In the genomic region with DNA sequence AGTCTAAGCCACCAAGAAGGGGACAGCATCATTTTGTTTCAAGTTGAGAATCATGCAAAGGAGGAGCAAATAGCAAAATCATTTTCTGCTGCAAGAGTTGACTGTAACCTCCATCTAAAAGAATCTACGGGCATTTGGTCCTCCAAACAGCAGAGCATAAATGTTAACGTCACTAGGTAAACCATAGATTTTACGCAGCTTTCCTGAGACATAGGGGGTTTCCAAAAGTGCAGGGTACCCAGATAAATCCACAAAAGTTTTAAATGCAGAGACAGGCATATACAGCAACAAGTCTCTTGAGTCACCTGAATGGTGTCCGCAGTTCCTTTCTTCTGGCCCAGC, we compare ENCODE assay signal across 9 mouse cellular contexts. TPM values are rescaled to one million over a fixed set of nuclear protein-coding genes. Genes with fewer than 3 reads are reported as not detected.
DNase-seq lines count a peak whose midpoint lies in the region; ATAC-seq and TF ChIP-seq lines count a peak whose summit lies in the region.
"Had no signal": no experiment of that assay in that cellular context is flagged by ENCODE, and none has a peak within 500 bp of the region (broad histone marks: within the 10 kb centered on the region; RNA-seq: fewer than 3 reads in every experiment).

No protein-coding gene starts in this region.

- H3K9ac ChIP-seq in heart, postnatal 0 days (replicated peaks; ENCODE audit: low read depth, low read length): peak overlapping the region; percentile 37
- H3K9ac ChIP-seq in hindbrain, embryonic 16.5 days (ENCODE audit: low read depth, low read length): peak overlapping the region; percentile 82
- peak overlapping the region; percentile 68; the same call in 1 of the 2 replicates for H3K9ac ChIP-seq in midbrain, embryonic 13.5 days (replicated peaks)

- no peak for DNase-seq in heart, postnatal 0 days (ENCODE audit: low spot score)
- no peak for DNase-seq in heart, postnatal 4 days
- no peak for DNase-seq in cerebellum, postnatal 14 days
- no peak for DNase-seq in frontal cortex, postnatal 14 days (ENCODE audit: low spot score in 2 of 2)
- DNase-seq in kidney, adult 9 months: no peak

- TF ChIP-seq EP300 in heart, postnatal 0 days (IDR thresholded peaks at IDR 0.05; ENCODE audit: low read depth): no peak

- H3K9me3 ChIP-seq in heart, postnatal 0 days (replicated peaks; ENCODE audit: control insufficient read depth, low read length): no peaks in the 10 kb centered on the region
- H3K9me3 ChIP-seq in hindbrain, embryonic 16.5 days (ENCODE audit: control insufficient read depth, low read length): no peaks in the 10 kb centered on the region
- no peaks in the 10 kb centered on the region for H3K9me3 ChIP-seq in midbrain, embryonic 13.5 days

- peak overlapping the region; percentile 63 for H3K4me3 ChIP-seq in heart, postnatal 0 days (ENCODE audit: low read depth, low read length)
- H3K4me3 ChIP-seq in bone marrow macrophage, adult 2 months (ENCODE audit: insufficient read depth, low read length): peak overlapping the region; percentile 82
- peak overlapping the region; percentile 73 for H3K4me3 ChIP-seq in hindbrain, embryonic 16.5 days (ENCODE audit: low read length)
- peak overlapping the region; percentile 57 for H3K4me3 ChIP-seq in midbrain, embryonic 13.5 days (replicated peaks)

- TF ChIP-seq POLR2A in bone marrow macrophage, adult 2 months (IDR thresholded peaks at IDR 0.05; ENCODE audit: borderline replicate concordance, low read depth, low read length): no peak

- no peaks in the 10 kb centered on the region for H3K4me1 ChIP-seq in heart, postnatal 0 days (ENCODE audit: control insufficient read depth, insufficient read depth)
- H3K4me1 ChIP-seq in bone marrow macrophage, adult 2 months (ENCODE audit: control insufficient read depth, insufficient read depth, low read length): peaks cover 12% of the 10 kb centered on the region
- no peaks in the 10 kb centered on the region; the same call in none of the 2 replicates for H3K4me1 ChIP-seq in hindbrain, embryonic 16.5 days (ENCODE audit: control insufficient read depth, insufficient read depth, low read depth, low read length)
- H3K4me1 ChIP-seq in midbrain, embryonic 13.5 days (replicated peaks): peaks cover 4% of the 10 kb centered on the region; the same call in 1 of the 2 replicates

- H3K27ac ChIP-seq in heart, postnatal 0 days (ENCODE audit: low read depth): peak overlapping the region; percentile 85; the same call in 1 of the 2 replicates
- no peak overlapping the region for H3K27ac ChIP-seq in bone marrow macrophage, adult 2 months (ENCODE audit: insufficient read depth, low read depth, low read length)
- peak overlapping the region; percentile 97 for H3K27ac ChIP-seq in hindbrain, embryonic 16.5 days (ENCODE audit: low read depth, low read length)
- H3K27ac ChIP-seq in midbrain, embryonic 13.5 days: peak overlapping the region; percentile 79; the same call in 1 of the 2 replicates

- no peak for TF ChIP-seq CTCF in heart, postnatal 0 days (IDR thresholded peaks at IDR 0.05; ENCODE audit: low read depth)
- TF ChIP-seq CTCF in bone marrow macrophage, adult 2 months (IDR thresholded peaks at IDR 0.05; ENCODE audit: low read depth, low read length): no peak

- no peaks in the 10 kb centered on the region for H3K27me3 ChIP-seq in heart, postnatal 0 days (ENCODE audit: control insufficient read depth, insufficient read depth, low read length)
- no peaks in the 10 kb centered on the region for H3K27me3 ChIP-seq in hindbrain, embryonic 16.5 days (replicated peaks; ENCODE audit: control insufficient read depth, insufficient read depth, low read length)
- H3K27me3 ChIP-seq in midbrain, embryonic 13.5 days: no peaks in the 10 kb centered on the region
- H3K27me3 ChIP-seq: Patski had no signal

- WGBS in heart, postnatal 0 days: 13% methylated on average over 4 of the region's 4 CpGs
- WGBS in hindbrain, embryonic 16.5 days: 20% methylated on average over 4 of the region's 4 CpGs
- WGBS in midbrain, embryonic 13.5 days: 21% methylated on average over 4 of the region's 4 CpGs

- H3K4me2 ChIP-seq in heart, postnatal 0 days (ENCODE audit: low read depth, low read length): peak overlapping the region; percentile 61
- H3K4me2 ChIP-seq in hindbrain, embryonic 16.5 days (ENCODE audit: low read length): peak overlapping the region; percentile 62
- peak overlapping the region; percentile 49 for H3K4me2 ChIP-seq in midbrain, embryonic 13.5 days (replicated peaks)

- no peak for ATAC-seq in heart, postnatal 0 days (ENCODE audit: insufficient read depth, low read depth)
- ATAC-seq in hindbrain, embryonic 16.5 days: no peak; the same call in 1 of the 2 replicates
- ATAC-seq in midbrain, embryonic 13.5 days: no peak

- no peaks in the 10 kb centered on the region for H3K36me3 ChIP-seq in heart, postnatal 0 days (replicated peaks; ENCODE audit: control insufficient read depth, insufficient read depth, low read length)
- H3K36me3 ChIP-seq in hindbrain, embryonic 16.5 days (ENCODE audit: control insufficient read depth, insufficient read depth, low read length): no peaks in the 10 kb centered on the region
- H3K36me3 ChIP-seq in midbrain, embryonic 13.5 days: no peaks in the 10 kb centered on the region

RNA-seq across cellular contexts. Expression of gene Gpd2, which starts 56.1 kb away (rescaled TPM):
- 9.0 and 17.3 TPM in 2 replicates for total RNA-seq in heart, postnatal 0 days (2014; rRNA removed; ENCODE audit: low replicate concordance)
- polyA plus RNA-seq in heart, postnatal 0 days (2015; fragmentation: Nextera tagmentation; extraction: Ambion mirVana): 8.4 and 10.6 TPM in 2 replicates
- 10 to 100 TPM; 19.3 to 21.0 TPM for total RNA-seq in heart, postnatal 4 days (2021)
- 6.5 and 6.9 TPM in 2 replicates for polyA plus RNA-seq in bone marrow macrophage, adult 2 months (2012; ENCODE audit: insufficient read depth, insufficient read length, missing spikeins)
- 31.4 and 31.6 TPM in 2 replicates for polyA plus RNA-seq in hindbrain, embryonic 16.5 days (2015; fragmentation: Nextera tagmentation; extraction: Ambion mirVana)
- 11.6 and 12.0 TPM in 2 replicates for polyA plus RNA-seq in midbrain, embryonic 13.5 days (2015; fragmentation: Nextera tagmentation; extraction: Ambion mirVana)

RNA-seq across cellular contexts. Expression of gene Nr4a2, which starts 57.5 kb away (rescaled TPM):
- total RNA-seq in heart, postnatal 0 days (2014; rRNA removed; ENCODE audit: low replicate concordance): 0.34 and 1.2 TPM in 2 replicates
- 1.2 TPM in 2 replicates for polyA plus RNA-seq in heart, postnatal 0 days (2015; fragmentation: Nextera tagmentation; extraction: Ambion mirVana)
- 1 to 10 TPM; 1.9 TPM for total RNA-seq in heart, postnatal 4 days (2021)
- polyA plus RNA-seq in bone marrow macrophage, adult 2 months (2012; ENCODE audit: insufficient read depth, insufficient read length, missing spikeins): 0.75 and 1.0 TPM in 2 replicates
- polyA plus RNA-seq in hindbrain, embryonic 16.5 days (2015; fragmentation: Nextera tagmentation; extraction: Ambion mirVana): 15.3 and 19.2 TPM in 2 replicates
- 39.8 and 49.1 TPM in 2 replicates for polyA plus RNA-seq in midbrain, embryonic 13.5 days (2015; fragmentation: Nextera tagmentation; extraction: Ambion mirVana)
